10 mouse cellular contexts compared by ENCODE assay signal in the genomic region with DNA sequence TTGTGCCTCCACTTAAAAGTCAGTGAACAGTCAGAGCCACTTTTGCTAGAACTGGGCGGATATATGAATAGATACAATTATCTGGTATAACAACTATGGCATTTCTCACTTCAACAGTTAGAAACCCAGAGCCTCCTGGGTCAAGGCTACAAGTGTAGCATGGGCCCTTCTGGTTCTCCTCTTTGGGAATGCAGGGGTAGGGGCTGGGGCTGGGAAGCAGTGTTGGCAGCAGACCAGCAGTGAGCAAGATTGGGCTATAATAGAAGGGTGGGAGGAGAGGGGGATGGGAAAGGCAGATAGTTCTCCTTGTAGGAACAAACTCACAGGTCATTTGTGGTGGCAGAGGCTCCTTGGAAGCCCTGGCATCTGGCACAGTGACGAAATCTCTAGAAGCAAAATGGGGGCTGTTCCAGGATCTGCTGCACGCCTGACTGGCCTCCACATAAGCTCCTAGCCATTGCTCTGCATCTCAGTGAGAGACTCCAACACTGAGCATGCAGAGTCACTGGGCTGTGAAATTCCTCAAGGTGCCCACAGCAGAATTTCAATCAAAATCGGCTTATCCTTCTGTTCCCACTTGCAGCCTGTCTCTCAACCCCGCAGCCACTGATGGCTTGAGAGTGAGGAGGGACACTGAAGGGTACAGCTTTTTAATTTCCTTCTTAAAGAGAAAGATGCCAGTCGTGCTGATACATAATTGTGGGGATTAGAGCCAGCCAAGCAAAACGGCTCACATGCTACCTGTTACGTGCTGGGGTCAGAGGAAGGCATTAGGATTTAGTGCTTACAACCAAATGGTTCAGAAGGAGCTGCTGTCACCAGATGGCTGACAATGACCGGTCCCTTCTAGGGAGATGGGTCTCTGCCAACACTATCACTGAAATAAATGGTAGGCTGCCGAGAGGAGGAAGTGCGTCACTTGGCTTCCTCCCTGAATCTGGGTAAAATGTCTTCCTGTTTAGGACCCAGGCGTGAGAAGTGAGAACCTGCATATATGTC.
DNase-seq lines count a peak whose midpoint lies in the region; ATAC-seq and TF ChIP-seq lines count a peak whose summit lies in the region.
"Had no signal": no experiment of that assay in that cellular context is flagged by ENCODE, and none has a peak within 500 bp of the region (broad histone marks: within the 10 kb centered on the region; RNA-seq: fewer than 3 reads in every experiment).

No protein-coding gene starts in this region.

- TF ChIP-seq POLR2A in MEL (IDR thresholded peaks at IDR 0.05; ENCODE audit: control insufficient read depth in 1 of 2, insufficient read depth in 1 of 2, low read depth in 1 of 2, low read length in 2 of 2, poor library complexity in 1 of 2): no peak

- no peak for TF ChIP-seq CTCF in MEL (IDR thresholded peaks at IDR 0.05 in 2 of 3, conservative IDR thresholded peaks at IDR 0.05 in 1 of 3; ENCODE audit: control insufficient read depth in 1 of 3, insufficient read depth in 1 of 3, low read depth in 2 of 3, low read length in 3 of 3, poor library complexity in 1 of 3, severe bottlenecking in 1 of 3)

- TF ChIP-seq EP300 in MEL (IDR thresholded peaks at IDR 0.05; ENCODE audit: low read depth in 1 of 2, low read length in 2 of 2): no peak

- peak; percentile 67 for ATAC-seq in forebrain, embryonic 13.5 days

- no peaks in the 10 kb centered on the region for H3K9me3 ChIP-seq in MEL (replicated peaks; ENCODE audit: insufficient read depth, low read length)
- H3K9me3 ChIP-seq in forebrain, embryonic 13.5 days (replicated peaks): no peaks in the 10 kb centered on the region
- H3K9me3 ChIP-seq: embryonic facial prominence, embryonic 12.5 days; limb, embryonic 12.5 days had no signal

- no peak for TF ChIP-seq RAD21 in MEL (IDR thresholded peaks at IDR 0.05; ENCODE audit: low read depth, low read length)

- 29% methylated on average over 12 of the region's 12 CpGs for WGBS in forebrain, embryonic 13.5 days

- no peak overlapping the region for H3K27ac ChIP-seq in MEL (ENCODE audit: control insufficient read depth, low read depth, low read length)
- H3K27ac ChIP-seq in forebrain, embryonic 13.5 days: peak overlapping the region; percentile 52
- H3K27ac ChIP-seq: embryonic facial prominence, embryonic 12.5 days; limb, embryonic 12.5 days had no signal

- H3K79me2 ChIP-seq in MEL (ENCODE audit: control insufficient read depth, insufficient read depth, low read length, poor library complexity): no peaks in the 10 kb centered on the region

- DNase-seq in MEL (ENCODE audit: low read depth, low spot score) (peak; percentile 26), NIH3T3 (ENCODE audit: low read depth) (peak; percentile 11), adipocyte (ENCODE audit: low spot score) (no peak)
- peak; percentile 30 to 45 for DNase-seq in kidney, postnatal 36 days
- DNase-seq in spleen, adult 18-20 months: no peak
- no peak for DNase-seq in gastrocnemius, postnatal 14 days

- no peaks in the 10 kb centered on the region; a peak in 1 of 4 replicates for H3K36me3 ChIP-seq in MEL (ENCODE audit: control insufficient read depth in 1 of 2, insufficient read depth in 2 of 2, low read length in 2 of 2)
- no peaks in the 10 kb centered on the region for H3K36me3 ChIP-seq in forebrain, embryonic 13.5 days (ENCODE audit: poor library complexity, severe bottlenecking)
- H3K36me3 ChIP-seq: embryonic facial prominence, embryonic 12.5 days; limb, embryonic 12.5 days had no signal

- no peak overlapping the region for H3K9ac ChIP-seq in MEL (ENCODE audit: control insufficient read depth, low read depth, low read length, poor library complexity, severe bottlenecking)
- no peak overlapping the region for H3K9ac ChIP-seq in forebrain, embryonic 13.5 days
- H3K9ac ChIP-seq: embryonic facial prominence, embryonic 12.5 days; limb, embryonic 12.5 days had no signal

- H3K27me3 ChIP-seq in MEL (ENCODE audit: control insufficient read depth in 1 of 2, insufficient read depth in 2 of 2, low read length in 2 of 2): no peaks in the 10 kb centered on the region
- H3K27me3 ChIP-seq in forebrain, embryonic 13.5 days: no peaks in the 10 kb centered on the region
- H3K27me3 ChIP-seq: embryonic facial prominence, embryonic 12.5 days; limb, embryonic 12.5 days had no signal

- no peak overlapping the region for H3K4me3 ChIP-seq in MEL (ENCODE audit: control insufficient read depth in 1 of 2, insufficient read depth in 1 of 2, low read depth in 2 of 2, low read length in 2 of 2)
- no peak overlapping the region for H3K4me3 ChIP-seq in forebrain, embryonic 13.5 days
- H3K4me3 ChIP-seq: embryonic facial prominence, embryonic 12.5 days; limb, embryonic 12.5 days had no signal

- 0 out of 4 replicates have a peak, but pooled peaks cover 0 to 3% of the 10 kb centered on the region in 2 experiments for H3K4me1 ChIP-seq in MEL (ENCODE audit: control insufficient read depth in 1 of 2, insufficient read depth in 2 of 2, low read length in 2 of 2)
- peaks cover 38% of the 10 kb centered on the region for H3K4me1 ChIP-seq in forebrain, embryonic 13.5 days
- H3K4me1 ChIP-seq: limb, embryonic 12.5 days had no signal

- intact Hi-C loops in gastrocnemius, postnatal 14 days (cut with DNase I; ENCODE audit: low total_unique reads): no loop called here

- peak overlapping the region; percentile 13; the same call in 1 of the 2 replicates for H3K4me2 ChIP-seq in forebrain, embryonic 13.5 days
- H3K4me2 ChIP-seq: embryonic facial prominence, embryonic 12.5 days; heart, embryonic 11.5 days; limb, embryonic 12.5 days had no signal

TF ChIP-seq in MEL, 35 proteins besides CTCF, POLR2A, EP300 and RAD21:
- TF ChIP-seq TCF12 (IDR thresholded peaks at IDR 0.05; ENCODE audit: low read depth, low read length) (no peak), E2F4 (IDR thresholded peaks at IDR 0.05; ENCODE audit: borderline replicate concordance, low read depth, low read length) (no peak)

Comparison
In these comparisons a context has a peak if more than half of its experiments do, and no peak if none do; other contexts are left out.
1. DNase-seq: peak in MEL (single experiment), NIH3T3 (single experiment) and kidney, postnatal 36 days (2 of 2); none in adipocyte (single experiment), spleen, adult 18-20 months (0 of 2) and gastrocnemius, postnatal 14 days (single experiment).